Mouse (Mus musculus) ZHBTc4 (cell line): ENCODE measurements around the gene Kcnma1.
A peak's percentile ranks its signal among the peaks of the same experiment; 100 is the strongest.

Experiments used
- DNase-seq: peaks from one replicate; pipeline ENCODE4 v3.0.0-alpha.2; 2011; ENCODE audit warnings: low read depth, low spot score

The Kcnma1 gene

GRCm38 (mm10) chr14:23465135-23465534, 549.2 kb downstream of the Kcnma1 start:
- no peak for DNase-seq

GRCm38 (mm10) chr14:23458560-23458959, 555.7 kb downstream of the Kcnma1 start:
- no peak for DNase-seq

GRCm38 (mm10) chr14:23451681-23452080, 562.6 kb downstream of the Kcnma1 start:
- DNase-seq = no peak

GRCm38 (mm10) chr14:23437467-23437866, 576.8 kb downstream of the Kcnma1 start:
- no peak for DNase-seq

- DNase-seq = no peak
These were observed 578.4 kb downstream of the Kcnma1 start for GRCm38 (mm10) chr14:23435861-23436260.

- no peak for DNase-seq
These were observed 584.3 kb downstream of the Kcnma1 start for GRCm38 (mm10) chr14:23430006-23430405.

- DNase-seq = peak; percentile 43
These were observed 585.2 kb downstream of the Kcnma1 start for GRCm38 (mm10) chr14:23429043-23429442.

- DNase-seq = no peak
These were observed 591.7 kb downstream of the Kcnma1 start for GRCm38 (mm10) chr14:23422481-23423040.

GRCm38 (mm10) chr14:23418955-23419354, 595.3 kb downstream of the Kcnma1 start:
- no peak for DNase-seq

GRCm38 (mm10) chr14:23407051-23407450, 607.2 kb downstream of the Kcnma1 start:
- no peak for DNase-seq

GRCm38 (mm10) chr14:23400777-23401469, 613.4 kb downstream of the Kcnma1 start:
- peak; percentile 76 for DNase-seq

- DNase-seq = peak; percentile 63
These were observed 616.6 kb downstream of the Kcnma1 start for GRCm38 (mm10) chr14:23397642-23398041.

- no peak for DNase-seq
These were observed 622.7 kb downstream of the Kcnma1 start for GRCm38 (mm10) chr14:23391566-23391965.

- DNase-seq = no peak
These were observed 623.5 kb downstream of the Kcnma1 start for GRCm38 (mm10) chr14:23390768-23391167.

GRCm38 (mm10) chr14:23390161-23390560, 624.1 kb downstream of the Kcnma1 start:
- no peak for DNase-seq

GRCm38 (mm10) chr14:23386786-23387185, 627.5 kb downstream of the Kcnma1 start:
- no peak for DNase-seq

GRCm38 (mm10) chr14:23385776-23386608, 628.3 kb downstream of the Kcnma1 start:
- no peak for DNase-seq

GRCm38 (mm10) chr14:23378351-23379087, 635.8 kb downstream of the Kcnma1 start:
- DNase-seq = no peak

- DNase-seq = peak; percentile 35
These were observed 642.3 kb downstream of the Kcnma1 start for GRCm38 (mm10) chr14:23372021-23372420.

- no peak for DNase-seq
These were observed 653.7 kb downstream of the Kcnma1 start for GRCm38 (mm10) chr14:23360491-23360995.

GRCm38 (mm10) chr14:23358776-23359175, 655.5 kb downstream of the Kcnma1 start:
- no peak for DNase-seq
